Comparison of ENCODE assay signal across 18 mouse cellular contexts in genomic region chrX:101705111-101705510, GRCm38 (mm10). TPM values are rescaled to one million over a fixed set of nuclear protein-coding genes. Genes with fewer than 3 reads are reported as not detected.
"Had no signal": no experiment of that assay in that cellular context is flagged by ENCODE, and none has a peak within 500 bp of the region (broad histone marks: within the 10 kb centered on the region; RNA-seq: fewer than 3 reads in every experiment).

No protein-coding gene starts in this region.

- H3K4me2 ChIP-seq: lung, embryonic 14.5 days; midbrain, embryonic 12.5 days; neural tube, embryonic 13.5 days; neural tube, embryonic 15.5 days had no signal

- H3K4me3 ChIP-seq: midbrain, embryonic 10.5 days; midbrain, embryonic 12.5 days; myocyte; neural tube, embryonic 13.5 days; neural tube, embryonic 15.5 days had no signal

- H3K4me1 ChIP-seq: midbrain, embryonic 10.5 days; midbrain, embryonic 12.5 days; neural tube, embryonic 13.5 days; neural tube, embryonic 15.5 days had no signal

- H3K36me3 ChIP-seq: midbrain, embryonic 10.5 days; midbrain, embryonic 12.5 days; neural tube, embryonic 13.5 days; neural tube, embryonic 15.5 days had no signal

- H3K9ac ChIP-seq: lung, embryonic 14.5 days; midbrain, embryonic 12.5 days; neural tube, embryonic 13.5 days; neural tube, embryonic 15.5 days had no signal

- ATAC-seq: midbrain, embryonic 16.5 days had no signal

- H3K9me3 ChIP-seq: midbrain, embryonic 10.5 days; midbrain, embryonic 12.5 days; neural tube, embryonic 13.5 days; neural tube, embryonic 15.5 days had no signal

- H3K27me3 ChIP-seq: midbrain, embryonic 12.5 days; neural tube, embryonic 13.5 days; neural tube, embryonic 15.5 days had no signal

- H3K27ac ChIP-seq: midbrain, embryonic 10.5 days; midbrain, embryonic 12.5 days; neural tube, embryonic 13.5 days; neural tube, embryonic 15.5 days had no signal

- DNase-seq: lung, embryonic 14.5 days; lung, postnatal 10 days; lung, postnatal 4 days; midbrain, embryonic 14.5 days; retina, postnatal 1 day; right cerebral cortex, adult 18-20 months; right cerebral cortex, postnatal 25 days; right cerebral cortex, postnatal 4 days; spleen, adult 18-20 months; thymus, adult 18-20 months; thymus, postnatal 14 days; thymus, postnatal 36 days had no signal

RNA-seq across cellular contexts. Expression of gene Cxcr3, which starts 29.0 kb away (rescaled TPM):
- polyA plus RNA-seq: midbrain, embryonic 10.5 days; myocyte had no signal
